Mouse (Mus musculus): ENCODE data around the gene Pnkp.

GRCm38 (mm10) chr7:44814423-44814822, 42.5 kb upstream of the Pnkp start:
- TF ChIP-seq POLR2A (IDR thresholded peaks at IDR 0.05; ENCODE audit: borderline replicate concordance, control insufficient read depth, low read depth, low read length): no peak
- TF ChIP-seq CTCF (IDR thresholded peaks at IDR 0.05; ENCODE audit: control insufficient read depth, insufficient read depth, low read length): no peak

Data from bone marrow, adult 2 months (tissue).